Mouse (Mus musculus): ENCODE results near the gene Myo3b. TPM values are rescaled to one million over a fixed set of nuclear protein-coding genes. Genes with fewer than 3 reads are reported as not detected.

Myo3b gene
- polyA plus RNA-seq, 1 experiment from 2014 or later = 0.24 TPM

- H3K9me3 ChIP-seq (ENCODE audit: low read depth, low read length) = no peaks in the 10 kb centered on the region
- ATAC-seq (ENCODE audit: insufficient read depth) (no peak), DNase-seq (no peak)
- H3K4me1 ChIP-seq (ENCODE audit: insufficient read depth) = peaks cover 6% of the 10 kb centered on the region; the same call in 1 of the 2 replicates
- no peaks in the 10 kb centered on the region for H3K36me3 ChIP-seq (ENCODE audit: insufficient read depth)
- TF ChIP-seq CTCF (IDR thresholded peaks at IDR 0.05; ENCODE audit: low read depth) = no peak
- 34% methylated on average over 3 of the region's 3 CpGs for WGBS
- H3K27ac ChIP-seq (ENCODE audit: low read depth) = no peak overlapping the region
- H3K4me3 ChIP-seq (ENCODE audit: low read depth, low read length) = no peak overlapping the region
- no peak overlapping the region for H3K9ac ChIP-seq
- H3K4me2 ChIP-seq = no peak overlapping the region
- peaks cover 5% of the 10 kb centered on the region; the same call in 1 of the 2 replicates for H3K27me3 ChIP-seq (ENCODE audit: insufficient read depth, low read length)
Measured at GRCm38 (mm10) chr2:70129566-70129965, 90.6 kb downstream of the Myo3b start.

- no peak for ATAC-seq (ENCODE audit: insufficient read depth)
- no peak for DNase-seq
- Histone ChIP-seq H3K4me1 (ENCODE audit: insufficient read depth) (no peaks in the 10 kb centered on the region), H3K9ac (no peak overlapping the region), H3K4me2 (no peak overlapping the region), H3K27me3 (ENCODE audit: insufficient read depth, low read length) (no peaks in the 10 kb centered on the region), H3K4me3 (ENCODE audit: low read depth, low read length) (no peak overlapping the region), H3K27ac (ENCODE audit: low read depth) (no peak overlapping the region), H3K36me3 (ENCODE audit: insufficient read depth) (no peaks in the 10 kb centered on the region), H3K9me3 (ENCODE audit: low read depth, low read length) (no peaks in the 10 kb centered on the region)
- no peak for TF ChIP-seq CTCF (IDR thresholded peaks at IDR 0.05; ENCODE audit: low read depth)
- 80% methylated on average over 4 of the region's 4 CpGs for WGBS
Measured at GRCm38 (mm10) chr2:70133281-70133680, 94.4 kb downstream of the Myo3b start.

GRCm38 (mm10) chr2:70137226-70137998 is 98.5 kb downstream of the Myo3b start:
- DNase-seq (no peak), ATAC-seq (ENCODE audit: insufficient read depth) (no peak)
- Histone ChIP-seq H3K36me3 (ENCODE audit: insufficient read depth) (no peaks in the 10 kb centered on the region), H3K9me3 (ENCODE audit: low read depth, low read length) (no peaks in the 10 kb centered on the region), H3K4me3 (ENCODE audit: low read depth, low read length) (no peak overlapping the region), H3K4me2 (no peak overlapping the region), H3K4me1 (ENCODE audit: insufficient read depth) (no peaks in the 10 kb centered on the region), H3K27me3 (ENCODE audit: insufficient read depth, low read length) (no peaks in the 10 kb centered on the region), H3K9ac (no peak overlapping the region), H3K27ac (ENCODE audit: low read depth) (no peak overlapping the region)
- WGBS = 83% methylated on average over 4 of the region's 4 CpGs
- TF ChIP-seq CTCF (IDR thresholded peaks at IDR 0.05; ENCODE audit: low read depth) = no peak

GRCm38 (mm10) chr2:70143543-70144188 is 104.7 kb downstream of the Myo3b start:
- no peaks in the 10 kb centered on the region for H3K9me3 ChIP-seq (ENCODE audit: low read depth, low read length)
- H3K4me3 ChIP-seq (ENCODE audit: low read depth, low read length) = no peak overlapping the region
- no peak overlapping the region for H3K27ac ChIP-seq (ENCODE audit: low read depth)
- no peak overlapping the region for H3K9ac ChIP-seq
- H3K36me3 ChIP-seq (ENCODE audit: insufficient read depth) = no peaks in the 10 kb centered on the region
- WGBS = 89% methylated on average over 4 of the region's 4 CpGs
- no peak for TF ChIP-seq CTCF (IDR thresholded peaks at IDR 0.05; ENCODE audit: low read depth)
- H3K27me3 ChIP-seq (ENCODE audit: insufficient read depth, low read length) = no peaks in the 10 kb centered on the region
- H3K4me2 ChIP-seq = no peak overlapping the region
- H3K4me1 ChIP-seq (ENCODE audit: insufficient read depth) = no peaks in the 10 kb centered on the region
- ATAC-seq (ENCODE audit: insufficient read depth) (no peak), DNase-seq (no peak)

GRCm38 (mm10) chr2:70146993-70147581 is 108.2 kb downstream of the Myo3b start:
- H3K4me3 ChIP-seq (ENCODE audit: low read depth, low read length) = no peak overlapping the region
- no peak overlapping the region for H3K9ac ChIP-seq
- no peaks in the 10 kb centered on the region for H3K27me3 ChIP-seq (ENCODE audit: insufficient read depth, low read length)
- 48% methylated on average over 12 of the region's 12 CpGs for WGBS
- no peaks in the 10 kb centered on the region for H3K36me3 ChIP-seq (ENCODE audit: insufficient read depth)
- H3K4me2 ChIP-seq = no peak overlapping the region
- ATAC-seq (ENCODE audit: insufficient read depth) (no peak), DNase-seq (peak; percentile 18)
- no peaks in the 10 kb centered on the region for H3K9me3 ChIP-seq (ENCODE audit: low read depth, low read length)
- peak; percentile 47 for TF ChIP-seq CTCF (IDR thresholded peaks at IDR 0.05; ENCODE audit: low read depth)
- no peaks in the 10 kb centered on the region for H3K4me1 ChIP-seq (ENCODE audit: insufficient read depth)
- H3K27ac ChIP-seq (ENCODE audit: low read depth) = no peak overlapping the region

- ATAC-seq (ENCODE audit: insufficient read depth) (no peak), DNase-seq (no peak)
- WGBS = 65% methylated on average over 13 of the region's 13 CpGs
- H3K4me1 ChIP-seq (ENCODE audit: insufficient read depth) = no peaks in the 10 kb centered on the region
- H3K27ac ChIP-seq (ENCODE audit: low read depth) = no peak overlapping the region
- no peak overlapping the region for H3K4me3 ChIP-seq (ENCODE audit: low read depth, low read length)
- no peaks in the 10 kb centered on the region for H3K9me3 ChIP-seq (ENCODE audit: low read depth, low read length)
- H3K36me3 ChIP-seq (ENCODE audit: insufficient read depth) = no peaks in the 10 kb centered on the region
- no peak overlapping the region for H3K9ac ChIP-seq
- no peak for TF ChIP-seq CTCF (IDR thresholded peaks at IDR 0.05; ENCODE audit: low read depth)
- no peak overlapping the region for H3K4me2 ChIP-seq
- H3K27me3 ChIP-seq (ENCODE audit: insufficient read depth, low read length) = no peaks in the 10 kb centered on the region
Measured at GRCm38 (mm10) chr2:70148821-70149510, 110.0 kb downstream of the Myo3b start.

Data from lung, embryonic 14.5 days (tissue).